Mouse (Mus musculus): Measurements from ENCODE around the gene Spaar.
"Not testable (repeated sequence)": the region's sequence is repeated elsewhere in the genome, so short reads cannot be mapped to it uniquely, and the experiment has no call there.

The Spaar gene

DNA sequence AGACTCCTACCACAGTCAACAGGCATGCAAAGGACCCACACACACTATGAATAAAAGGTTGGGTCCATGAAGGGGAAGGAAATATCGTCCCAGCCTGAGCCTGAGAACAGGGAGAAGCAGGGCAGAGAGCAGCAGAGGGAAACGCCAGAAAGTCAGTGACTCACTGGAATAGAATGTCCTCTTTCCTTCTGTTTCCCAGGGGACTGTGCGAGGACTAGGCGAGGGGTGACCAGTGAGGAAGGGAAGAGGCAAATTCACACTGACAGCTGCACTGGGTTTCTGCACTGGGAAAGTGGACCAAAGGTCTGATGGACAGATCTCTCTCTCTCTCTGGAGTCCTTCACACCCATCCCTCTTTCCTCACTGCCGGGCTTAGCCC, 1.3 kb upstream of the Spaar start:
- DNase-seq (ENCODE audit: extremely low read depth, low read depth): no peak

DNA sequence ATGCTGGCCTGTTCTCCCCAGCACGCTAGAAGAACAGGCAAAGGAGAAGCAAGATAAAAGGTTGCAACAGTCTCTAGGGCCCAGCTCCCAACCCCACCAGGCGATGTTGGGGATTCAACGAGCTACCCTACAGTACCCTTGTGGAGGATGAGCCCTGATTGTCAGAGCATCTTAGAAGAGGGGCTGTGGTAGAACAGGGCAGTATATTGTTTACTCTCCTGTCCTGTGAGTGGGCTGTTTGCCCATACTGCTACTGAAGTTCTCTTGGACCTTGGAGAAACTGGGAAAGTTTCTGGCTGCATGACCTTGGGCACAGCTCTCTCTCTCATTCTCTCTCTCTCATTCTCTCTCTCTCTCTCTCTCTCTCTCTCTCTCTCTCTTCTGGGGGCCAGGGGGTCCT, 708 bp upstream of the Spaar start:
- no peak for DNase-seq (ENCODE audit: extremely low read depth, low read depth)

DNA sequence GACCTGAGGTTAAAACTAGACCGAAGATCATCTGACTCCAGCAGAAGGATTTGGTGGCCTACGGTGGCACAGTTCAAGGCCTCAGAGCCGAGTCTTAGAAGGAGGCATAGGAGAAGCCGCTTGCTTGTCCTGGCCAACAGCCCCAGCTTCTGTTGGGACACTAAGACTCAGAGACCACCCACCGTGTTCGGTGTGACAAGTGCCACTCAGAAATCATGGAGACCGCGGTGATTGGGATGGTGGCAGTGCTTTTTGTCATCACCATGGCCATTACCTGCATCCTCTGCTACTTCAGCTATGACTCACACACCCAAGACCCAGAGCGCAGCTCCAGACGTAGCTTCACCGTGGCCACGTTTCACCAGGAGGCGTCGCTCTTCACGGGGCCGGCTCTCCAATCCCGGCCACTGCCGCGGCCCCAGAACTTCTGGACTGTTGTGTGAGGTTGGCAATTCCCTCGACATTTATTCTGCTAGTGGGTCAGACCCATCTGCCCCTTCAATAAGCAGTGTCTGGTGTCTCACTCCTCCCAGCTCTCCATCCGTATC, 990 bp downstream of the Spaar start:
- DNase-seq (ENCODE audit: extremely low read depth, low read depth): no peak

DNA sequence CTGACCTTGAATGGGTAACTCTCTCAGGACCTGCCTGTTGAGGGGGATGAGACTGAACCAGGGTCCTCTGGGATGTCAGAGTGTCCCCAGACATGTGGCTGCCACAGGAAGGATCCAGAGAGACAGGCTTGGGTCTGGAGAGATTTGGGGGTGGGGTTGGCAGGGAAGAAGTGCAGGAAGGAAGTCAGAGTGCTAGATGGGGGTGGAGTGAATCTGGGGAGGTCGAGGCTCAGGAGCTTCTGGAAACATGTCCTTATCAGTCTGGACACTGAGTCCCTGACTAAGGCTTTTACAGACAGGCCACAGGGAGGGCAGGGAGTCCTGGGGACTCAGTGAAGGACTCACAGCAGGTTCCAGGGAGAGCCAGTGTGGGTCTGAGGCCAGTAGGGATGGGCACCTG, 2.3 kb downstream of the Spaar start:
- DNase-seq (ENCODE audit: extremely low read depth, low read depth): no peak

DNA sequence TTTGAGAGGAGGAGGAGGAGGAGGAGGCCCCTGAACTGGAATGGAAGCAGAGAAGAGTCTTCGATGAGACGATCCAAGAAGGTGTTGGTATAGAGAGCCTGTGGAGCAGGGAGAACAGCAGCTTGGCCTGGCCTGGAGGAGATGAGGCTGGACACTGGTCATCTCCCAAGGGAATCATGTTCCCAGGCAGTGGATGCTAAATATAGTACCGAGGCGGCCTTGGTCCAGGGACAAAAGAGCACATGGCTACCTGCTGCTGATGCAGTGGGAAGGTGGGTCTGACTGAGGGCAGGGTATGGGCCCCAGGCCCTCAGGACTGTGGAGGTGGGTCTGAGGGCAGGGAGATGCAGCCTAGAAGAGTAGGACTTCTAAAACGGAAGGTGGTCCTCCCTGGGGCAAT, 3.4 kb downstream of the Spaar start:
- DNase-seq (ENCODE audit: extremely low read depth, low read depth): no peak

DNA sequence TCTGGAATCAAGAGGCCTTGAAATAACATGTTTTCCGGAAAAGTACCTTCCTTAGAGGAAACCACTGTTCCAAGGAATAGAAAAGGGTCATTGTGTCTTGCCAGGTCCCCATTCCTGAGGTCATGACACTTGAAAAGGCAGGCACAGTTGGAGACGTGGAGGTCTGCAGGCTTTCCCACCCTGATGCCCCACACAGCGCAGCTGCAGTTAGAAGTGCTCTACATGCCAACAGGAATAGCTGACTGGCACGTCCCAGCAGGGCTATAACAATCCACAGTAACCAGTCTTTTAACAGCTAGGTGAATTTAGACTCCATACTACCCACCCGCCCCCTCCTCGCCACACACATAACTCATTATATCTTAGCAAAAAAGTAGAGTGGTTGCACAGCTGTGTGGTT, 7.3 kb downstream of the Spaar start:
- DNase-seq (ENCODE audit: extremely low read depth, low read depth): no peak

DNA sequence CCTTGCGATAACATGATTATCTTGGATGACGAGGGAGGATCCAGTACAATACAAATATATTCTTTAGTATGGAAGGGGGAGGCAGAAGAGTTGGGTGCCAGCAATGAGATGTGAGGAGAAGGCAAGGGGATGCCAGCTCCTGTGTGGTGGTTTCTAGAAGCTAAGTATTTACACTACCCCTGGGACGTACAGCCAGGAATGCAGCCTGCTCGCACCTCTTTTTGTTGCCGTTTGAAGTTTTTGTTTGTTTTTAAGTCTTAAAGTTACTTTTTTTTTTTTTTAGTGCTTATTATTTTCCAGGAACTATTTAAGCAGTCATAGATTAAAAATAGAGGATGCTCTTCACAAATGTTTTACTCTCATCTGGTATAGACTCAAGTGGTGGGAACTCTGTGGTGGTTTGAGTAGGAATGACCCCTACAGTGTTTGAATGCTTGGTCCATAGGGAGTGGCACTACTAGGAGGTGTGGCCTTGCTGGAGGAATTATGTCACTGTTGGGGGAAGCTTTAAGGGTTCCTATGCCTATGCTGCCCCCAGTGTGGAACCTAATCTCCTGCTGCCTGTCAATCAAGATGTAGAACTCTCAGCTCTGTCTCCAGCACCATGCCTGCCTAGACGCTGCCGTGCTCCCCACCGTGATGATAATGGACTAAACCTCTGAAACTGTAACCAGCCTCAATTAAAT, 9.3 kb downstream of the Spaar start:
- no peak for DNase-seq (ENCODE audit: extremely low read depth, low read depth)

DNA sequence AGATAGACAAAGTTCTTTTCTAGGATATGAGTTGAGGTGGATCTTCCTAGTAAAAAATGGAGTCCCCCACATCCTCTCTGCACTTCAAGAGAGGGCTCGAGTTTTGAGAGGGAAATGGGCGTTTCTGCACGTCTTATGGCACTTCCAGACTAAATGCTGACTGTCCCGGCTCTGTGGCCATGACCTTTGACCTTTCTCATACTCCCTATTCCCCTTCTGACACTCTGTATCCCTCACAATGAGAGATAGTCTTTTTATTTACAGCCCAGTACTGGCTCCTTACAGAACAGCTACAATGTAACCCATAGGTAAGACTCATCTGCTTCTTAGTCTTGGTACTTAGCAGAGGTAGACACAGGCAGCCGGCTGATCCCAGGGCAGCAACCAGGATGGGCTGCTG, 11.7 kb downstream of the Spaar start:
- no peak for DNase-seq (ENCODE audit: extremely low read depth, low read depth)

DNA sequence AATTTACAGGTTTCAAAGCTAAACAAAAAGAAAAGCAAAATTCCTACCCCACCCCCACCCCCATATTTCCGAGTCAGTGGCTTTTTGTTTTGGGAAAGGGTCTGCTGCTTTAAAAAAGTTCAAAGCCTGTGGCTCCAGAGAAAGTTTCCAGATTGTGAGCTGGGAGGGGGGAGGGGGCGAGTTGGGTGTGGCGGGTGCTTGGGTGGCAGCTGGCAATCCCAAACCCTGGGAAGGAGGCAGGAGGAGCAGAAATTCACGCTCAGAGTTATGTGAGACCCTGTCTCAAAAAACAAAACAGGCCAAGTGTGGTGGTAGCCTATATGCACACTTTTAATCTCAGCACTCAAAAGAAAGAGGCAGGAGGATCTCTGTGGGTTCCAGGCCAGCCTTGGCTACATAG, 12.8 kb downstream of the Spaar start:
- DNase-seq (ENCODE audit: extremely low read depth, low read depth): no peak

DNA sequence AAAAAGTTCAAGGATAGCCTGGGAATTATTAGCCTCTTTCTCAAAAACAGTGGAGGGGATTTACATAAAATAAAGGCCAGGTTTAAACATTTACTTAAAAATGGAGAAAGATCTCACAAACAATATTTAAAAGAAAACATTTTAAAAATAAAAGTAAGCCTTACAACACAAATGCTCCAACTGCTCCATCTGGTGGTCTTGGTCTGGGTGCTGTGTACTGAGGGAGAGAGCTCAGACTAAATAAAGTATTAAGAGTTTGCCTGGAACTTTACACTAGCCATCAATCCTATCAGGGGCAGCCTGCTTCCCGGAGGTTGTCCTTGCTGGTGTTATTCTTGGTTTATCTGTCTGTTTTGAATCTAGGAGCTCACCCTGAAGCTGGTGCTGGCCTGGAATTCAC, 13.3 kb downstream of the Spaar start:
- DNase-seq (ENCODE audit: extremely low read depth, low read depth): no peak

DNA sequence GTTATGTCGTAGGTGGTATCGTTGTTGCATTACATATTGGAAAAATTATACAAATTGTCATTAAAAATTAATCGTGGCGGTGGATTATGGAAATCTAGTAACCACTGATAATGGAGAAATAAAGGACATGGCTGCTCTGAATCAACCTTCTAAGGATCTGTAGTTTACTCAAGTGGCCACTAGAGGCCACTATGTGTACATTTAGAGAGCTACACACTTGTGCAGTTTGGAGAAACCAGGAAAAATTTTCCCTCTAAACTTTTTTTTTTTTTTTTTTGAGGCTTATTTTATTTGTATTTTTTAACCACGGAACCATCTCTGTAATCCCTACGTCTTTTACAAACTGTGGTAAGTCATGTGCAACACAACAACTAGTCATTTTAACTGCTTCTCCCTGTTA, 15.4 kb downstream of the Spaar start:
- DNase-seq (ENCODE audit: extremely low read depth, low read depth): no peak

DNA sequence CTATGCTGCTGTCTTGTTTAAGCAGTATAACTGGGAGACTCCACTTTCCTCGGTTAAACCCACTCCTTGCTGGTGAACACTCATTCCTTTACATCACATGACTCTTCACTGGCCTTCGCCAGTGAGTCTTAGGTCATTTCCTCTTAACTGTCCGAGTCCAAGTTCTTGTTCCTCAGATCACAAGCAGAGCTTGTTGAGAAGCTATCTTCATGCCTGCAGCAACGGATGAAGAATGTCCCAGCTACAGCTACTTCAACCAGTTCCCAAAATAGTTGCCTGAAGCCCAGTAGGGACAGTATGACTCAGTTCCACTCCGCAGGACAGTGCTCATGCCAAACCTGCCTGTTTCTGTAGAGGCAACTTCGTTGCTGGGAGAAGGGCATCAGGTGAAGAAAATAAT, 27.4 kb downstream of the Spaar start:
- DNase-seq (ENCODE audit: extremely low read depth, low read depth): no peak

DNA sequence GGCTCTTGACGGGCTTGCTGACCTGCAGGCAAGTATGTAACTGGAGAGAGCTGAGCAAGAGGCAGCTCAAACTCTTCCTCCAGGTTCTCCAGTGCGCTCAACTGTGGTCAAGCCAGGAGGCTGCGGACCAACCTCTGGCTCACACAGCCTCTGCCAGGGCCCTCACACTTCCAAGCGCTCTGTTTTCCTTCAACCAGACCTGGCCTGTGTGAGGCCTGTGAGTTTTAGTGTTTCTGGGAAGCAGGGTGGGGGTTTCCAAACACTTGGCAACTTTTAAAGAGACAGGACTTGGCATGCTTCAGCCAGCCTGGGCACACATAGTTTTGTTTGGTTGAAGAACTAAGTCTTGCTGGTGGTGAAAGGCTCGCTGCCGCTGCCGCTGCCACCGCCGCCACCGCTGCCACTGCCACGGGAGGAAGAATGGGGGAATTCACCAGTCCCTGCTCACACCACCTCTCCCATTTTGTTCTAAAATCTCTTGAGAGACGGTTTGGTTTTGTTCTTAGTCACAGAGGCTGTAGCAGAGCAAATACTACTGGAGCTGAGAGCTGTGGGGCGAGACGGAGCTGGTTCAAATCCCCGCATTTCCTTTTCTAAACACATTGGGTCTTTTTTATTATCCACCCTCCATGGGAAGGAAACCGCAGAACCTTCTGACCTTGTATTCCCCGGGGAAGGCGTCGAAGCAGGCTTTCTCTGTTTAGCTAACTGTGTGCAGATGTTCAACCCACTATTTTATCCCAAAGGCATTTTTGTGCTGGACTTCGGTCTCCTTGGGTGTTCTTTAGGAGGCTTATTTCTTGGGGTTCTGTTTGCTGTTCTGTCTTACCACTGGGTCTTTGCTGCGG, 30.0 kb downstream of the Spaar start:
- no peak for DNase-seq (ENCODE audit: extremely low read depth, low read depth)

DNA sequence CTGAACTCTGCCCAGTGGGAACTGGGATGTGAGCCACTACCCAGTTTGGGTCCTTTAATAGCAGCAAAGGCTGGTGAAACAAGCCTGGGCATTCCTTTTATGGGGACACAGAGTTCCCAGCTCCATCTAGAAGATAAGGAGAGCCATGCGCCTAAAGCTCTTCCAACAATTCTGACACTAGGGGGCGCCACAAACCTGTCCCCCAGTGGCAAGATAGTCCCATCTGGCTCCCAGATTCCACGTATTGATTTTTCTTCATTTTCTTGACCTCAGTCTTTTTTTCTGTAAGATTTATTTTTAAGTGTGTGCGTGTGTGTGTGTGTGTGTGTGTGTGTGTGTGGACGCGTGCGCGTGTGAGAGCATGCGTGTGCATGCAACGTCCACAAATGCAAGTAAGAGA, 30.6 kb downstream of the Spaar start:
- DNase-seq (ENCODE audit: extremely low read depth, low read depth): no peak

DNA sequence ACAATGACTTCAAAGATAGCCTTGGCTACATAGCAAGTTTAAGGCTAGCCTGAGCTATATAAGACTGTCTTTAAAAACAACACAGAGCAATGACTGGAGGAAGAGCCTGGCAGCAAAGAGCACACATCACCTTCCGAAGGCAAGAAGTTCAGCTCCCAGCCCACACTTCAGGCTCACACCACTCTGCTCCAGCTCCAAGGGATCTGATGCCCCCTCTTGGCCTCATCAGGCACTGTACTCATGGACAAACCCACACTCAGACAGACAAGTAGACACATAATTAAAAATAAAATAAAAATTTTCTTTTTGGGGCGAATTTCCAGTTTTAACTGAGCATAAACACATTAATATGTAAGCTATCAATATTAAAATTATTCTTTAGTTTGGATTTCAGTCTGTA, 31.5 kb downstream of the Spaar start:
- no peak for DNase-seq (ENCODE audit: extremely low read depth, low read depth)

DNA sequence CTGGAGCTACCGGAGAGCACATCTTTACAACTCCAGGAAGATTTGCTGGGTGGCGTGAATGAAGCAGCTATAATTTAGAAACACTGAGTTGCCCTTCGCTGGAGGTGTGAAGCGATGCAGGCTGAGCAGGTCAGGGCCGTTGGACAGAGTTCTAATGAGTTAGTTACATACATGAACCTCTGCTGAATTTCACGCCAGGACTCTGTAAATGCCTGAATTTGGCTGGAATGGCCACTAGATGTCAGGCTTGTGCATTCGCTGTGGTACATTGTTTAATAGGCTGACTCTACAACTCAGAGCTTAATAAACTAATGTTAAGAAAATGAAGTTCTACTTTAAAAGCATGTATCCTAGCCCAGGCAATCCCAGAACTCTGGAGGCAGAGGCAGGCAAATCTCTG, 33.6 kb downstream of the Spaar start:
- DNase-seq (ENCODE audit: extremely low read depth, low read depth): peak; percentile 43

DNA sequence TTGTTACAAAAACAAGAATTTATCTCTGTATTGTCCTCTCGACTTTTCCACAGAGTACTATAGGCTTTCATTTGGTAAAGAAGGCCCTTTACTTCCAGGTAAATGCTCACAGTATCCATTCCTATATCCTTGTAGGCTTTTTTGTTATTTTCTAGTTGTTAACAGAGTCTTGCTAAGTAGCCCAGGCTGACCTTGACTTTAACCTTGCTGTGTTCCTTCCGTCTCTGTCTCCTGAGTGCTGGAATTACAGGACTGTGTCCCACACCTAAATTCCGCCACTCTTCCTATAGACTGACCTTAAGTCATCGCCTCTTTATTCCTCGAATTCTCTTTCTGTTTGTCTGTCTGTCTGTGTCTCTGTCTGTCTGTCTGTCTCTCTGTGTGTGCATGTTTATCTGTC, 38.5 kb downstream of the Spaar start:
- DNase-seq (ENCODE audit: extremely low read depth, low read depth): no peak

DNA sequence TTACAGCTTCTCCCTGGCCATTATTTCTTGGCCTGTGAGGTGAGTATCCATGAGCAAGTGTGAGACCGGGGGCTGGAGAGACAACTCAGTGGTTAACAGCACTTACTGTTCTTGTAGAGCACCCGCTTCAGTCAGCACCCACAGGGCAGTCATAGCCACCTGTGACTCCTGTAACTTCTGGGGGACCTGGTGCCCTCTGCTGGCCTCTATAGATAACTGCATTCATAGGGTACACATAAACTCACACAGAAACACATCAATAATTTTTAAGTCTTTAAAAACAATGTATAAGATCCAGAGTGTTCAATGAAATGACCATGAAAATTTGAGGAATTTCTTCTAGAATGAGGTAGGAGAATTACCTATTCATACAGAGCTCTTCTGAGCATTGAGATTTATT, 39.5 kb downstream of the Spaar start:
- DNase-seq (ENCODE audit: extremely low read depth, low read depth): no peak

DNA sequence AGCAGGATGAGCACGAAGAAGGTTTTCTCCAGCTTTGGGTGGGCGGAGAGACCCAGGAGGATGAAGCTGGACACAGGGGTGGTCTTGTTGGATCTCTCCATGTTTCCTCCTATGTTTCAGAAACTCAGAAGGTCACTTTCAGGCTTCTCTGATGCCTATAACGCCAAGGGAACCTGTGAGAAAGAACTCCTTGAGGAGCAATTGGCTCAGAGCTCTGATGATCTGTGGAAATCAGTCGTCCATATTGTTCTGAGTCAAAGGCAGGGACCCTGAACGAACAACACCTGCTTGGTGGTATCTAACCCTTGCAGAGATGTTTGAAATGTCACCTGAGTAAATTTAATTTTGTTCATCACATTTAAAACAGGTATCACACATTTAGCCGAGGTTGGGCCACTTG, 41.1 kb downstream of the Spaar start, which contains the start of gene Olfr159:
Gene Olfr159 (minus strand): TSS at position 101 of the 400 bp plus-strand sequence.
- DNase-seq (ENCODE audit: extremely low read depth, low read depth): no peak

DNA sequence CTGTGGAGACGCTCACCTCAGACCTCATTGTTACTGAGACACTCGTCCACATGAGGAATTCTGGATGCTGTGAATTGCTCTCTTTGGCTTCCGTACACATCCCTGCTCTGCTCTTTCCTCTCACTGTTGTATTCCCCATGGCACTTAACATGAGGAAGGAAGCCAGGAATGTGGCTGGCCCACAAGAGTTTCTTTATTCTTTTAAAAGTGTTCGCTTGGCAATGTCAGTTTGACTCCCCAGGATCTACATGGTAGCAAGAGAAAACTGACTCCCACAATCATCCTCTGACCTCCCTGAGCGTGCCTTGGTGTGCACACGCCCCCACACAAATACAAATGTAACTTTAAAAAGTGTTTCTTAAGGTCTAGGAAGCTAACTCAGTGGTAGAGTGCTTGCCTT, 41.8 kb downstream of the Spaar start:
- no peak for DNase-seq (ENCODE audit: extremely low read depth, low read depth)

DNA sequence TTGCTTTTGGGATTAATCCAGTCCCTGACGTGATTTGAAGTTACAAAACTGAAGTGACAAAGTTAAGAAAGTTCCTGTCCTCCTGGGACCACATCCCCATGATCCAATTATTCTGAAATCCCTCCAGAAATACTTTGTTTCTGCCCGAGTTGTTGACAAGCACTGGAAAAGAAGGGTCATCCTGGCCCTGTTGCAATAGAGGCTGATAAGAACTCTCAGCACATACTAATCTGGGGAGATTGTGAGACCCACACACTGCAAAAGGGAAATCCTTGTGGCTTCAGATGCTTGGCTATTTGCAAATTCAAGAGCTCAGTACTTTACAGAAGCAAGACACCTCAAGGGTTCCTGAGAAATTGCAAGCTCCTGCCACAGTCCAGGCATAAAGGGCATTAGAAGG, 42.5 kb downstream of the Spaar start:
- no peak for DNase-seq (ENCODE audit: extremely low read depth, low read depth)

DNA sequence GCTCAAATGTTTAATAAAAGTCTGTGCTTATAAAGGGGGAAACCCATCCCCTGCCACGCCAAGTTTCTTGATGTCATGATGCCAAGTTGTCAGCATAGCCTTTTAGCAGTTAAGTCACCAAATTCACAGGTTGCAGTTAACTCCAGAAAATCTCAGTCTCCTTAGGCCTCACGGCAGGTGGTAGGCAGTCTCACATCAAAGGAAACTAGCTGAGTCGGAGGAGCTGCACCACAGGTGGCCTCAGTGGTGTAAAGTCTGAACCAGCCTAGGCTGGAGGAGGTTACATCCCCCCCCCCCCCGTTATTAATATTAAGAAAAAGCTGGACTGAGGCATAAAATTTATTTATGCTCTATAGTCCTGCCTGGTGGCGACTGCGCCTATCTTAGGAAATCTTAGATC, 65.5 kb downstream of the Spaar start:
- no peak for DNase-seq (ENCODE audit: extremely low read depth, low read depth)

DNA sequence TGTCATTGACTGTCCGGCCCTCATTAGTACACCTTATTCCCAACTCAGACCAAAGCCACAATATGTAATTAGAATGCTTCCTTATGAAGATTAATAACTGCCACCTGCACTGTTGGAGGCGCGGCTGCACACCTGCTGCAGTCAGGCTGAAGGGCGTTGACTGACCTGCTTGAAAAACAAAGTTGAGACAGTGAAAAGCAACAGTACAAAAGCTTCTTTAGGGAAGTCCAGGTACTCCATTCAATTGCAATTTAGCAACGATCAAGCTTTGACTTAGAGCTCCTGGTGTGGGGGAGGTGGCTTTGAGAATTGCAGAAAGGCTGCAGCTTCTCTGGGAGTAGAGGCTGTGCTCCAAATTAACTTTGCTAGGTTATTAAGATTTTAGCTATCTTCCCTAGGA, 66.0 kb downstream of the Spaar start:
- not testable (repeated sequence) for DNase-seq (ENCODE audit: extremely low read depth, low read depth)

Measured in MEL-GATA-1-ER (cell line).